Mouse (Mus musculus): ENCODE measurements at regions not wholly inside any gene's neighbourhood (a gene's known extent, or its start where the extent isn't known, plus 50 kb on each side); places are given as distances from the start of the nearest gene placed in this dataset.

- Histone ChIP-seq H3K36me3 (ENCODE audit: control insufficient read depth, insufficient read depth, low read length) (no peaks in the 10 kb centered on the region), H3K4me2 (replicated peaks; ENCODE audit: low read depth, low read length) (no peak overlapping the region), H3K27ac (ENCODE audit: low read depth, low read length) (no peak overlapping the region), H3K9ac (ENCODE audit: low read depth, low read length) (no peak overlapping the region), H3K4me1 (ENCODE audit: control insufficient read depth, insufficient read depth, low read length) (peaks cover 12% of the 10 kb centered on the region), H3K4me3 (ENCODE audit: low read length) (no peak overlapping the region), H3K27me3 (ENCODE audit: control insufficient read depth, insufficient read depth, low read length) (no peaks in the 10 kb centered on the region), H3K9me3 (ENCODE audit: control insufficient read depth, low read length) (no peaks in the 10 kb centered on the region)
- ATAC-seq (ENCODE audit: low FRiP score, low TSS enrichment) = no peak
- 80% methylated on average over 3 of the region's 3 CpGs for WGBS
These were observed 1328.1 kb upstream of the Zeb2 start for GRCm38 (mm10) chr2:46445306-46445705.

GRCm38 (mm10) chr2:46443686-46444180, 1326.5 kb upstream of the Zeb2 start:
- H3K4me2 ChIP-seq (replicated peaks; ENCODE audit: low read depth, low read length) = 0 out of 2 replicates have a peak overlapping the region, but pooled peaks have one; percentile 13
- peak; percentile 85 for ATAC-seq (ENCODE audit: low FRiP score, low TSS enrichment)
- WGBS = 4% methylated on average over 5 of the region's 5 CpGs
- no peak overlapping the region for H3K9ac ChIP-seq (ENCODE audit: low read depth, low read length)
- no peaks in the 10 kb centered on the region for H3K36me3 ChIP-seq (ENCODE audit: control insufficient read depth, insufficient read depth, low read length)
- H3K4me3 ChIP-seq (ENCODE audit: low read length) = no peak overlapping the region
- peak overlapping the region; percentile 83 for H3K27ac ChIP-seq (ENCODE audit: low read depth, low read length)
- peaks cover 12% of the 10 kb centered on the region for H3K4me1 ChIP-seq (ENCODE audit: control insufficient read depth, insufficient read depth, low read length)
- H3K9me3 ChIP-seq (ENCODE audit: control insufficient read depth, low read length) = no peaks in the 10 kb centered on the region
- no peaks in the 10 kb centered on the region for H3K27me3 ChIP-seq (ENCODE audit: control insufficient read depth, insufficient read depth, low read length)

- no peaks in the 10 kb centered on the region for H3K36me3 ChIP-seq (ENCODE audit: control insufficient read depth, insufficient read depth, low read length)
- H3K27me3 ChIP-seq (ENCODE audit: control insufficient read depth, insufficient read depth, low read length) = no peaks in the 10 kb centered on the region
- H3K27ac ChIP-seq (ENCODE audit: low read depth, low read length) = peak overlapping the region; percentile 83
- H3K4me2 ChIP-seq (replicated peaks; ENCODE audit: low read depth, low read length) = 0 out of 2 replicates have a peak overlapping the region, but pooled peaks have one; percentile 13
- no peak overlapping the region for H3K9ac ChIP-seq (ENCODE audit: low read depth, low read length)
- no peaks in the 10 kb centered on the region for H3K9me3 ChIP-seq (ENCODE audit: control insufficient read depth, low read length)
- ATAC-seq (ENCODE audit: low FRiP score, low TSS enrichment) = peak; percentile 82
- H3K4me3 ChIP-seq (ENCODE audit: low read length) = no peak overlapping the region
- peaks cover 12% of the 10 kb centered on the region for H3K4me1 ChIP-seq (ENCODE audit: control insufficient read depth, insufficient read depth, low read length)
- WGBS = 31% methylated on average over 6 of the region's 6 CpGs
These were observed 1326.0 kb upstream of the Zeb2 start for GRCm38 (mm10) chr2:46443061-46443685.

GRCm38 (mm10) chr2:46442576-46442975, 1325.4 kb upstream of the Zeb2 start:
- no peak for ATAC-seq (ENCODE audit: low FRiP score, low TSS enrichment)
- peak overlapping the region; percentile 34; the same call in 1 of the 2 replicates for H3K9ac ChIP-seq (ENCODE audit: low read depth, low read length)
- no peaks in the 10 kb centered on the region for H3K9me3 ChIP-seq (ENCODE audit: control insufficient read depth, low read length)
- H3K36me3 ChIP-seq (ENCODE audit: control insufficient read depth, insufficient read depth, low read length) = no peaks in the 10 kb centered on the region
- 52% methylated on average over 6 of the region's 6 CpGs for WGBS
- peak overlapping the region; percentile 10; the same call in 1 of the 2 replicates for H3K4me2 ChIP-seq (replicated peaks; ENCODE audit: low read depth, low read length)
- H3K27me3 ChIP-seq (ENCODE audit: control insufficient read depth, insufficient read depth, low read length) = no peaks in the 10 kb centered on the region
- H3K4me3 ChIP-seq (ENCODE audit: low read length) = no peak overlapping the region
- peaks cover 12% of the 10 kb centered on the region for H3K4me1 ChIP-seq (ENCODE audit: control insufficient read depth, insufficient read depth, low read length)
- peak overlapping the region; percentile 74; the same call in 1 of the 2 replicates for H3K27ac ChIP-seq (ENCODE audit: low read depth, low read length)

- ATAC-seq (ENCODE audit: low FRiP score, low TSS enrichment) = no peak
- H3K27me3 ChIP-seq (ENCODE audit: control insufficient read depth, insufficient read depth, low read length) = no peaks in the 10 kb centered on the region
- no peaks in the 10 kb centered on the region for H3K9me3 ChIP-seq (ENCODE audit: control insufficient read depth, low read length)
- WGBS = 85% methylated on average over 8 of the region's 8 CpGs
- H3K36me3 ChIP-seq (ENCODE audit: control insufficient read depth, insufficient read depth, low read length) = no peaks in the 10 kb centered on the region
- H3K4me2 ChIP-seq (replicated peaks; ENCODE audit: low read depth, low read length) = no peak overlapping the region
- H3K4me3 ChIP-seq (ENCODE audit: low read length) = no peak overlapping the region
- no peak overlapping the region for H3K9ac ChIP-seq (ENCODE audit: low read depth, low read length)
- peaks cover 12% of the 10 kb centered on the region for H3K4me1 ChIP-seq (ENCODE audit: control insufficient read depth, insufficient read depth, low read length)
- H3K27ac ChIP-seq (ENCODE audit: low read depth, low read length) = no peak overlapping the region
These were observed 1324.7 kb upstream of the Zeb2 start for GRCm38 (mm10) chr2:46441927-46442326.

- no peak overlapping the region for H3K27ac ChIP-seq (ENCODE audit: low read depth, low read length)
- ATAC-seq (ENCODE audit: low FRiP score, low TSS enrichment) = no peak
- H3K9me3 ChIP-seq (ENCODE audit: control insufficient read depth, low read length) = no peaks in the 10 kb centered on the region
- H3K4me2 ChIP-seq (replicated peaks; ENCODE audit: low read depth, low read length) = no peak overlapping the region
- H3K9ac ChIP-seq (ENCODE audit: low read depth, low read length) = no peak overlapping the region
- no peak overlapping the region for H3K4me3 ChIP-seq (ENCODE audit: low read length)
- H3K4me1 ChIP-seq (ENCODE audit: control insufficient read depth, insufficient read depth, low read length) = peaks cover 12% of the 10 kb centered on the region
- no peaks in the 10 kb centered on the region for H3K27me3 ChIP-seq (ENCODE audit: control insufficient read depth, insufficient read depth, low read length)
- H3K36me3 ChIP-seq (ENCODE audit: control insufficient read depth, insufficient read depth, low read length) = no peaks in the 10 kb centered on the region
- WGBS = 91% methylated on average over 5 of the region's 5 CpGs
These were observed 1324.2 kb upstream of the Zeb2 start for GRCm38 (mm10) chr2:46441348-46441747.

- Histone ChIP-seq H3K4me3 (ENCODE audit: low read length) (no peak overlapping the region), H3K4me2 (replicated peaks; ENCODE audit: low read depth, low read length) (no peak overlapping the region), H3K4me1 (ENCODE audit: control insufficient read depth, insufficient read depth, low read length) (peaks cover 12% of the 10 kb centered on the region), H3K9me3 (ENCODE audit: control insufficient read depth, low read length) (no peaks in the 10 kb centered on the region), H3K27me3 (ENCODE audit: control insufficient read depth, insufficient read depth, low read length) (no peaks in the 10 kb centered on the region), H3K36me3 (ENCODE audit: control insufficient read depth, insufficient read depth, low read length) (no peaks in the 10 kb centered on the region), H3K27ac (ENCODE audit: low read depth, low read length) (no peak overlapping the region), H3K9ac (ENCODE audit: low read depth, low read length) (no peak overlapping the region)
- WGBS = 96% methylated on average over 2 of the region's 2 CpGs
- ATAC-seq (ENCODE audit: low FRiP score, low TSS enrichment) = no peak
These were observed 1322.8 kb upstream of the Zeb2 start for GRCm38 (mm10) chr2:46440038-46440437.

- Histone ChIP-seq H3K36me3 (ENCODE audit: control insufficient read depth, insufficient read depth, low read length) (no peaks in the 10 kb centered on the region), H3K4me1 (ENCODE audit: control insufficient read depth, insufficient read depth, low read length) (no peaks in the 10 kb centered on the region), H3K27ac (ENCODE audit: low read depth, low read length) (no peak overlapping the region), H3K4me3 (ENCODE audit: low read length) (no peak overlapping the region), H3K9ac (ENCODE audit: low read depth, low read length) (no peak overlapping the region), H3K27me3 (ENCODE audit: control insufficient read depth, insufficient read depth, low read length) (no peaks in the 10 kb centered on the region), H3K4me2 (replicated peaks; ENCODE audit: low read depth, low read length) (no peak overlapping the region), H3K9me3 (ENCODE audit: control insufficient read depth, low read length) (no peaks in the 10 kb centered on the region)
- ATAC-seq (ENCODE audit: low FRiP score, low TSS enrichment) = no peak
- 86% methylated on average over 1 of the region's 1 CpGs for WGBS
These were observed 1301.1 kb upstream of the Zeb2 start for GRCm38 (mm10) chr2:46418281-46418680.

- Histone ChIP-seq H3K27me3 (ENCODE audit: control insufficient read depth, insufficient read depth, low read length) (no peaks in the 10 kb centered on the region), H3K4me2 (replicated peaks; ENCODE audit: low read depth, low read length) (no peak overlapping the region)
- ATAC-seq (ENCODE audit: low FRiP score, low TSS enrichment) = no peak
These were observed 1285.3 kb upstream of the Zeb2 start for GRCm38 (mm10) chr2:46402373-46403114.

More at GRCm38 (mm10) chr2:46402373-46403114, 1285.3 kb upstream of the Zeb2 start:
- H3K9ac ChIP-seq (ENCODE audit: low read depth, low read length) = no peak overlapping the region
- H3K9me3 ChIP-seq (ENCODE audit: control insufficient read depth, low read length) = no peaks in the 10 kb centered on the region
- no peaks in the 10 kb centered on the region for H3K4me1 ChIP-seq (ENCODE audit: control insufficient read depth, insufficient read depth, low read length)
- H3K4me3 ChIP-seq (ENCODE audit: low read length) = no peak overlapping the region
- no peak overlapping the region for H3K27ac ChIP-seq (ENCODE audit: low read depth, low read length)
- H3K36me3 ChIP-seq (ENCODE audit: control insufficient read depth, insufficient read depth, low read length) = no peaks in the 10 kb centered on the region
- WGBS = 91% methylated on average over 1 of the region's 1 CpGs
